Mouse (Mus musculus): ENCODE results near the gene Fbxl13. TPM values are rescaled to one million over a fixed set of nuclear protein-coding genes. Genes with fewer than 3 reads are reported as not detected.

Gene Fbxl13
- polyA plus RNA-seq, 1 experiment from 2014 or later: 0.12 TPM

DNA sequence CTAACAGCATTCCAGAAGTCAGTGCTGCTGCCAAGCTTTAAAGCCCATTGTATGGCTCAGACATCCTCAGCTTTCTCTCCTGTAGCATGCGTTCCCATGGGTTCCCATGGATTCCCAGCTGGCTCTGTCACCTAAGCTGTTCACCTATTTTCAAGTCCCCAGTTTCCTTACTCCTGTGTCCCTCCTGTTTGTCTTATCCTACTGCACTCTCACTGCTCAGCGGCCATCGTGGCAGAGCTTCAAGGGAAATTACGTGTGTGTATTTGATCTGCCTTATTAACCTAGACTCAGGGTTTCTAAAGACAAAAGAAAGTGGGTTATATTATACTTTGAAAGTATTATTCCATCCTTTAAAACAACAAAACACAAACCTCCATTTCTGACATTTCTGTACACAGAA lies 156.3 kb downstream of the Fbxl13 start:
- Histone ChIP-seq H3K4me1 (ENCODE audit: control insufficient read depth, insufficient read depth, low read length) (no peaks in the 10 kb centered on the region), H3K27me3 (ENCODE audit: control insufficient read depth, insufficient read depth, low read length) (no peaks in the 10 kb centered on the region), H3K9me3 (ENCODE audit: control insufficient read depth, low read length) (no peaks in the 10 kb centered on the region), H3K4me3 (ENCODE audit: low read depth, low read length) (no peak overlapping the region), H3K4me2 (ENCODE audit: low read depth, severe bottlenecking) (no peak overlapping the region), H3K36me3 (ENCODE audit: control insufficient read depth, insufficient read depth, low read length) (no peaks in the 10 kb centered on the region), H3K27ac (replicated peaks; ENCODE audit: low read depth, low read length) (no peak overlapping the region), H3K9ac (ENCODE audit: low read length) (no peak overlapping the region)
- no peak for ATAC-seq (ENCODE audit: insufficient number of reproducible peaks, low FRiP score, low TSS enrichment, low read depth)
- no peak for DNase-seq (ENCODE audit: low spot score)
- WGBS: 80% methylated on average over 4 of the region's 4 CpGs

DNA sequence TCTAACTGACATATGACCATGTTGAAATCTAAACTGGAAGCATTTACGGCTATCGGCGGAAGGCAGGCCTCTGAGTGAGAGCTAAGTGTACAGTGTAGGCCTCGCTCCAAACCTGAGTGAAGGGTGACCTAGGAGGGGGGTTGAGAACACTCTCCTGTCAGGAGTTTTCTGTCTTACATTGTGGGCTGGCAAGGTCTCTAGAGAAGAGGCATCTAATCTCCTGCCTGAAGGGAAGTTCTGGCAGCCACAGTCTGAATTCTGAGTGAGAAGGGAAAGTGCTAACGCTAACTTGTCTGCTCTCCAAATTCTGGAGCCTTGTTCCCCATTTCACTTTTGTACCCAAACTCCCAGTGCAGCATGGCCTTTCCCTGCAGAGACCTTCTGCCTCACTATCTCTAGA lies 156.9 kb downstream of the Fbxl13 start:
- WGBS: 95% methylated on average over 5 of the region's 5 CpGs
- DNase-seq (ENCODE audit: low spot score): no peak
- H3K4me3 ChIP-seq (ENCODE audit: low read depth, low read length): no peak overlapping the region
- H3K36me3 ChIP-seq (ENCODE audit: control insufficient read depth, insufficient read depth, low read length): no peaks in the 10 kb centered on the region
- H3K27ac ChIP-seq (replicated peaks; ENCODE audit: low read depth, low read length): no peak overlapping the region
- H3K9ac ChIP-seq (ENCODE audit: low read length): no peak overlapping the region
- H3K4me1 ChIP-seq (ENCODE audit: control insufficient read depth, insufficient read depth, low read length): no peaks in the 10 kb centered on the region
- H3K4me2 ChIP-seq (ENCODE audit: low read depth, severe bottlenecking): no peak overlapping the region
- no peaks in the 10 kb centered on the region for H3K27me3 ChIP-seq (ENCODE audit: control insufficient read depth, insufficient read depth, low read length)
- no peak for ATAC-seq (ENCODE audit: insufficient number of reproducible peaks, low FRiP score, low TSS enrichment, low read depth)
- H3K9me3 ChIP-seq (ENCODE audit: control insufficient read depth, low read length): no peaks in the 10 kb centered on the region

DNA sequence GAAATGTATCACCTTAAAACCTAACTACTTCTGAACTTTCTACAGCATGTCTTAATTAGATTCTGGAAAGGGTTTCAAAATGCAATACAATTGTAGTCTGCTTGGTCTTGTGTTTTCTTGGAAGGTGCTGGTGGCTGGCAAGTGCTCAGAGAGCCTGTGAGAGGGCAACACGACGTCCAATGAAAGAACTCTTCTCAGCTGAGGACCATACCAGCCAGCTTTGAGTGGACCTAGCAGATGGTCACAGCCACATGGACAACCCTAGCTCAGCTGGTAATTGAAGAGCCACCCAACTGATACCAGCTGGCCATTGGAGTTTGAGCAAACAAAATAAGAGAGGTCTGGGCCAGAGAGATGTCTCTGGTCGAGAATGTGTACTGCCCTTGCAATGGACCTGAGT lies 157.7 kb downstream of the Fbxl13 start:
- Histone ChIP-seq H3K27ac (replicated peaks; ENCODE audit: low read depth, low read length) (no peak overlapping the region), H3K9ac (ENCODE audit: low read length) (no peak overlapping the region), H3K9me3 (ENCODE audit: control insufficient read depth, low read length) (no peaks in the 10 kb centered on the region), H3K4me1 (ENCODE audit: control insufficient read depth, insufficient read depth, low read length) (no peaks in the 10 kb centered on the region), H3K4me3 (ENCODE audit: low read depth, low read length) (no peak overlapping the region), H3K36me3 (ENCODE audit: control insufficient read depth, insufficient read depth, low read length) (no peaks in the 10 kb centered on the region), H3K4me2 (ENCODE audit: low read depth, severe bottlenecking) (no peak overlapping the region), H3K27me3 (ENCODE audit: control insufficient read depth, insufficient read depth, low read length) (no peaks in the 10 kb centered on the region)
- ATAC-seq (ENCODE audit: insufficient number of reproducible peaks, low FRiP score, low TSS enrichment, low read depth): no peak
- no peak for DNase-seq (ENCODE audit: low spot score)
- 89% methylated on average over 3 of the region's 3 CpGs for WGBS

DNA sequence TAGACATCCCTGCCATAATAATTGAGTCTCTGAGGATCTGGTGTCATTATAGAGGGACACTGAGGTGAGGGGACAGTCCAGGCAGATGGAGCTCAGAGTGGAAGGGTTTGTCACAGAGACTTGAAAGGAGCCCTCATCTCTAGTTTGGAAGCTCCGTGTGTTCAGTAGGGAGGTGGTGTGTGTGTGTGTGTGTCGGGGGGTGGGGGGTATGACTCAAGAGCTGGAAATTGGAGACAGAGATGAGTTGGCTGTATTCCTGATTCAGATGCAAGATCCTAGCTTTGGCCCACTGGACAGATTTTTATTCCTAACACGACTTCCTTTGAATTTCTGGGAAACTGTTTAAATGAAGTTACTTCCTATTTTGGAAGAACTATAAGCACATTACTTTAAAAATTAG lies 158.1 kb downstream of the Fbxl13 start:
- H3K4me2 ChIP-seq (ENCODE audit: low read depth, severe bottlenecking): no peak overlapping the region
- no peak overlapping the region for H3K4me3 ChIP-seq (ENCODE audit: low read depth, low read length)
- no peaks in the 10 kb centered on the region for H3K4me1 ChIP-seq (ENCODE audit: control insufficient read depth, insufficient read depth, low read length)
- 93% methylated on average over 3 of the region's 3 CpGs for WGBS
- ATAC-seq (ENCODE audit: insufficient number of reproducible peaks, low FRiP score, low TSS enrichment, low read depth) (no peak), DNase-seq (ENCODE audit: low spot score) (no peak)
- no peaks in the 10 kb centered on the region for H3K27me3 ChIP-seq (ENCODE audit: control insufficient read depth, insufficient read depth, low read length)
- no peaks in the 10 kb centered on the region for H3K36me3 ChIP-seq (ENCODE audit: control insufficient read depth, insufficient read depth, low read length)
- no peak overlapping the region for H3K9ac ChIP-seq (ENCODE audit: low read length)
- no peak overlapping the region for H3K27ac ChIP-seq (replicated peaks; ENCODE audit: low read depth, low read length)
- H3K9me3 ChIP-seq (ENCODE audit: control insufficient read depth, low read length): no peaks in the 10 kb centered on the region

DNA sequence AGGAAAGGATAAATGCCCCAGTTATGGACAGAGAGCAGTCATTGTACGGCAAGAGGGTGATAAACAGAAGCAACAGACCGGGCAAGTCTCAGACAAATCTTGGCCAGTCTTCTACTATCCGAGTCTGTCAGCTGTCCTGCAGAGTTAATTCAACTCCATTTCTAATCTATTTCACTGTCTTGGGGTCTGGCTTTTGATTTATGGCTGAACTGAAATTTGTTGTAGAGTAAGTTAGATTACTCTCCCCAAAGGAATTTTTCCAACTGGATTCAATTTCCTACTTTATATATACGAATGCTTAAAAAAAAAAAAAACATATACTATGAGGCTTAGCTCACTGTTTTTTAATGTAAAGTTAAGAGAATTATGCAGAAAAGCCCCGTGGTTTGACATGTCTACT lies 158.6 kb downstream of the Fbxl13 start:
- WGBS: 78% methylated on average over 5 of the region's 5 CpGs
- no peak for DNase-seq (ENCODE audit: low spot score)
- H3K27ac ChIP-seq (replicated peaks; ENCODE audit: low read depth, low read length): no peak overlapping the region

DNA sequence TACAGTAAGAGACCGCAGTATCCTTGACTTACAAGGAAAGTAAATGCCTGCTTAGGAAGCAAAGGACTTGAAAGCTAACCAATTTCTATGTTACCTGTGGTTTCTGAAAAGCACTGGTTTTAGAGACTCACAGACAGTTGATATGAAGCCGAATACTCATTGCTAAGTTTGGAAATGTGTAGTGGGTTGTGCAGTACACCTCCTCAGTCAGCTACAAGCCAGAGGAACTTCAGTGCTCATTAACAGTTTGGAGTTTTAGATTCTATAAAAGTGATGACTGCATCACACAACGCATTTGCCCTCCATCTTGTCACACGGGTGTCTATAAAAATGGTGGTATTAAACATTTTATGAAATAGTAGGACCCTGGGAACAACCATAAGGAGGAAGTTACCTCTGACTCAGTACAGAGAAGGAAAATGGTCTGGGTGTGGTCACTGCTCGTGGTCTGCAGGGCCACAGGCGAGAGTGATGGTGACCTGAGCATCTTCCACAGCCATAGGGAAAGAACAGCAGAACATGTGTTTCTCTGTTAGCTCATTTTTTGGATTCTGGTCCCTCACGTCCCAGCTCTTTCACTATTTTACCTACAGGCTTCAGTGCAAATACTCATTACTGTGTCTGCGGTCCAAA lies 160.1 kb downstream of the Fbxl13 start:
- Histone ChIP-seq H3K27ac (replicated peaks; ENCODE audit: low read depth, low read length) (no peak overlapping the region), H3K27me3 (ENCODE audit: control insufficient read depth, insufficient read depth, low read length) (no peaks in the 10 kb centered on the region), H3K4me2 (ENCODE audit: low read depth, severe bottlenecking) (no peak overlapping the region), H3K4me3 (ENCODE audit: low read depth, low read length) (no peak overlapping the region), H3K9me3 (ENCODE audit: control insufficient read depth, low read length) (no peaks in the 10 kb centered on the region), H3K9ac (ENCODE audit: low read length) (no peak overlapping the region), H3K36me3 (ENCODE audit: control insufficient read depth, insufficient read depth, low read length) (no peaks in the 10 kb centered on the region), H3K4me1 (ENCODE audit: control insufficient read depth, insufficient read depth, low read length) (no peaks in the 10 kb centered on the region)
- WGBS: 89% methylated on average over 8 of the region's 8 CpGs
- DNase-seq (ENCODE audit: low spot score) (no peak), ATAC-seq (ENCODE audit: insufficient number of reproducible peaks, low FRiP score, low TSS enrichment, low read depth) (no peak)

More for the DNA sequence above, 158.6 kb downstream of the Fbxl13 start:
- no peak overlapping the region for H3K4me2 ChIP-seq (ENCODE audit: low read depth, severe bottlenecking)
- H3K4me3 ChIP-seq (ENCODE audit: low read depth, low read length): no peak overlapping the region
- H3K9ac ChIP-seq (ENCODE audit: low read length): no peak overlapping the region
- ATAC-seq (ENCODE audit: insufficient number of reproducible peaks, low FRiP score, low TSS enrichment, low read depth): no peak
- no peaks in the 10 kb centered on the region for H3K36me3 ChIP-seq (ENCODE audit: control insufficient read depth, insufficient read depth, low read length)
- no peaks in the 10 kb centered on the region for H3K27me3 ChIP-seq (ENCODE audit: control insufficient read depth, insufficient read depth, low read length)
- H3K9me3 ChIP-seq (ENCODE audit: control insufficient read depth, low read length): no peaks in the 10 kb centered on the region
- no peaks in the 10 kb centered on the region for H3K4me1 ChIP-seq (ENCODE audit: control insufficient read depth, insufficient read depth, low read length)

DNA sequence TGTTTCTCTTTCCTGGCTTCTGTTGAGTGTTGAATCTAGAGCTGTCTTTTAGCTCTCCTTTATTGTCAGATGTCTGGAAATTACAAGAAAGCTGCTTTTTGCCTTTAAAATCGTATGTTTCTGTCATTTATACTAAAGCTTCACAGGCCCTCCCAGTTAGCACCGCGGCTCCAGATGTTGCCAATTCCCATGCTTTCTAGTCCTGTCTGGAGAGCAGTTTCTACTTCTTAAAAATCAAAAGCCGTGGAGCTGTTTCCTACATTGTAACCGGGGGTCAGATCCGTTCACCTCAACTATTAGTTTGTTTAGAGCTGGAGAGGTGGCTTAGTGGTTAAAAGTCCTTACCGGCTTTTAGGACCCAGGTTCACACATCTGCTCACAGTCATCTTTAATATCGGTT lies 162.2 kb downstream of the Fbxl13 start:
- H3K9me3 ChIP-seq (ENCODE audit: control insufficient read depth, low read length): no peaks in the 10 kb centered on the region
- H3K36me3 ChIP-seq (ENCODE audit: control insufficient read depth, insufficient read depth, low read length): no peaks in the 10 kb centered on the region
- no peak overlapping the region for H3K27ac ChIP-seq (replicated peaks; ENCODE audit: low read depth, low read length)
- 46% methylated on average over 8 of the region's 8 CpGs for WGBS
- DNase-seq (ENCODE audit: low spot score) (no peak), ATAC-seq (ENCODE audit: insufficient number of reproducible peaks, low FRiP score, low TSS enrichment, low read depth) (no peak)
- H3K9ac ChIP-seq (ENCODE audit: low read length): no peak overlapping the region
- H3K4me2 ChIP-seq (ENCODE audit: low read depth, severe bottlenecking): no peak overlapping the region
- H3K27me3 ChIP-seq (ENCODE audit: control insufficient read depth, insufficient read depth, low read length): no peaks in the 10 kb centered on the region
- H3K4me1 ChIP-seq (ENCODE audit: control insufficient read depth, insufficient read depth, low read length): no peaks in the 10 kb centered on the region
- H3K4me3 ChIP-seq (ENCODE audit: low read depth, low read length): no peak overlapping the region

DNA sequence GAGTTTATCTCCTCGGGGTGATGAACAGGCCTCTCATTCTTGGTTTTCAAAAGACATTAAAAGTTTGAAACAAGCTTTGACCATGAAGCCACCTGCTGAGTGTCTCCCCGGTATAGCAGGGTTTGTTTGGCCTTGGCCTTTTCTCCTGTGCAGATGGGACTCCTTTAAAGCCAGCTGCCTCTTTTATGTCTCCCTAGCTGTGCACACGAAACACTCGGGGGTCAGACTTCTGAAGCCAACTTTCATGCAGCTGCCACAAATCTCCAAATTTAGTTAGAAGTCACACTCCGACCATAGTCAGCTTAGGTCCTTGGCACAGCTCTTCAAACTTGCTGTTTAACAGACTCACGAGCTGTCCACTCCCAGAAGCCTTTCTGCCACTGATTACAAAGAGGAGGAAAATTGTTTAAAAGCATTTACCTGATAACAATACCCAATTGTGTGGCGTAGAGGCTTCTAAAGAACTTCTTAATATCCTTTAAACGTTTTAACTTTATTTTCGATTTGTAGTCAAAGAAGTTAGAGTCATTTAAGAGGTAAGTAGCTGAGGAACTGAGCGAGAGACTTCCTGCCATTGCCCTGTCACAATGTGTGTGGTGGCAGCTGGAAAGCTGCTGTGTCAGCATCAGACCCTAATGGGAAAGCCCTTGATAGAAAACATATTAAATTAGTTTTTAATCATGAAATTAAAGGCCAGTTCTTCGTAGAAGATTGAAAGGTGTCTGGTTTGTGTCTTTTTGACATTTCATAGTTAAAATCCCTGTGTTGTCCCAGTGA lies 162.8 kb downstream of the Fbxl13 start:
- DNase-seq (ENCODE audit: low spot score) (no peak), ATAC-seq (ENCODE audit: insufficient number of reproducible peaks, low FRiP score, low TSS enrichment, low read depth) (no peak)

More for the DNA sequence above, 162.8 kb downstream of the Fbxl13 start:
- H3K9me3 ChIP-seq (ENCODE audit: control insufficient read depth, low read length): no peaks in the 10 kb centered on the region
- H3K9ac ChIP-seq (ENCODE audit: low read length): no peak overlapping the region
- no peak overlapping the region for H3K27ac ChIP-seq (replicated peaks; ENCODE audit: low read depth, low read length)
- no peak overlapping the region for H3K4me3 ChIP-seq (ENCODE audit: low read depth, low read length)
- H3K36me3 ChIP-seq (ENCODE audit: control insufficient read depth, insufficient read depth, low read length): no peaks in the 10 kb centered on the region
- WGBS: 47% methylated on average over 11 of the region's 11 CpGs
- H3K27me3 ChIP-seq (ENCODE audit: control insufficient read depth, insufficient read depth, low read length): no peaks in the 10 kb centered on the region
- no peak overlapping the region for H3K4me2 ChIP-seq (ENCODE audit: low read depth, severe bottlenecking)
- no peaks in the 10 kb centered on the region for H3K4me1 ChIP-seq (ENCODE audit: control insufficient read depth, insufficient read depth, low read length)

Measured in limb, embryonic 11.5 days (tissue).